Mouse (Mus musculus) left cerebral cortex, postnatal 25 days (tissue): Measurements from ENCODE around the gene Fam57b. TPM values are rescaled to one million over a fixed set of nuclear protein-coding genes. Genes with fewer than 3 reads are reported as not detected.
A peak's percentile ranks its signal among the peaks of the same experiment; 100 is the strongest.
"Not testable (repeated sequence)": the region's sequence is repeated elsewhere in the genome, so short reads cannot be mapped to it uniquely, and the experiment has no call there.

ENCODE experiments used
- DNase-seq, 2 experiments: peaks; one replicate each; pipeline ENCODE4 v3.0.0; 2022; ENCODE audit warnings: low spot score in 2 of 2, mixed read lengths in 1 of 2
- intact Hi-C: fragments of 180-260 bp; cut with DNase I; formaldehyde crosslinking; loops from one replicate; pipeline ENCODE4 v1.15.1; 2025
- total RNA-seq, 2 experiments: library from RNA; stranded (reverse); gene quantifications; 2 replicates each; pipeline ENCODE4 v1.2.3; 2021

The Fam57b gene
- total RNA-seq, 2 experiments from 2014 or later, result 84.6 to 91.9 TPM

DNA sequence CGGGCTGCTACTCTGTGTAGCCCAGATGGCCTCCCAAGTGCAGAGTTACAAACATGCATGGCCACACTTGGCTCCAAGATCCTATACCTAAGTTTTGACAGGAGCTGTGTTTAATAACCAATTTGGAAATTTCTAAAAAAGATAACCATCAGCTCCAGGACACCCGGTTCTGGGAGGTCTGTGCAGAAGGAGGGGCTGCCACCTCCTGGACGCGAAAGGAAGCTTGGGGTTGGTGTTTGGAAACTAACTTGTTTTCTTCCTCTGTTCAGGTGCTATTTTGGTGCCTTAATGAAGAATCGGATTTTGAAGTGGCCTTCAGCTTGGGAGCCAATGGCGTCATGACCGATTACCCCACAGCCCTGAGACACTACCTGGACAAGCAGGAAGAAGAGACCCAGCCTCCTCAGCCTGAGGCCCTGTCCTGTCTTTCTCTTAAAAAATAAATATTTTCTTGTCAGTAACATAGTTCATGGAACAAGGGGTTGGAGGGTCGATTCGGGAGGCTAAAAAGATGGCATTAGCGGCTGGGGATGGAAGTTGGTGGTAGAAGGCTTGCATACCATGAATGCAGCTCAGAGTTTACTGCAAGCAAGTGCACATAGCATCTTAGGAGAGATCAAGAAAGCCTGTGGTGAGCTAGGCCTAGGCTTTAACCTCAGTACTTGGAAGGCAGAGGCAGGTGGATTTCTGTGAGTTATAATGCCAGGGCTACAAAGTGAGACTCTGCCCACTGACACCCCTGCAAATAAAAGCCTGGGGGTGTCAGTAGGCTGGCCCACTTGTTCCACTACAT is 22.1 kb upstream of the Fam57b start:
- intact Hi-C loops, result loop anchor here (5.0 to 10.0 kb wide), 2 partner anchors 73 to 211 kb away; partner anchors contain the start of gene Eif3c

DNA sequence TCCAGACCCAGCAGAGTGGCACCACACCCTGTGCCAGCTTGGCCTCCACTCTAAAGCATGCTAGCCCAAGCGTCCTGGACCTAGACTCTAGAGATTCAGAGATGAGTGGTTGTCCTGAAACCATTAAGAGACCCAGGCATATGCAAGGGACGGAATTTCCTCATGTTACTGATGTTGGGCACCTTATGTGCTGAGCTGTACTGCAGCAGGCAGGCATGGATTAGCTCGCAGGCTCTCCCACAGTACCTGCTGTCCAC is 21.6 kb upstream of the Fam57b start:
- intact Hi-C loops, result loop anchor here (2.0 to 10.0 kb wide), 4 partner anchors 13 to 211 kb away; partner anchors contain the start of gene Eif3c
- DNase-seq, result no peak

More for the DNA sequence above, 22.1 kb upstream of the Fam57b start:
- DNase-seq, result no peak

DNA sequence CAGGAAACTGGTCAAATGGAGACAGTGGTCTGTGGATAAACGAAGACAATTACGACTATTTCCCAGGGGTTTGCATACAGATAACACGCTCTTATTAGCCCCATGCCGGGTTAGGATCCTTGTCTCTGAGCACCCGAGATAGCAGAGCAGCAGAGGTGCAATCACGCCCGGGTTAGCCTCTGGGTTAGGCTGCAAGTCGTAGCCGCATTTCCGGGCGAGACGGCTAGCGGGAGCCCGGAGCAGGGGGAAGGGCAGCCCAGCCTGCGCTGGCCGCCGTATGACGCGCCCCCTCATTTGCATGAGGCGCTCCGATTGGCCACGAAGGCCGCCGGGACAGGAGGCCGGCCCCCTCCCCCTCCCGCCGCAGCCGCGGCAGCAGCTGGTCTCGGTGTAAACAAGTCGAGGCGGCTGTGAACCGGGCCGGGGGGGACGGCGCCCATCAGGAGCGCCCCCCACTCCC is 20.8 kb upstream of the Fam57b start, which contains the start of gene Ypel3:
Ypel3 (plus strand) TSS at position 358 of the 460 bp plus-strand sequence.
- DNase-seq, result peak; percentile 95 to 97
- intact Hi-C loops, result loop anchor here (2.0 to 10.0 kb wide), 4 partner anchors 14 to 212 kb away; partner anchors contain the start of gene Eif3c

DNA sequence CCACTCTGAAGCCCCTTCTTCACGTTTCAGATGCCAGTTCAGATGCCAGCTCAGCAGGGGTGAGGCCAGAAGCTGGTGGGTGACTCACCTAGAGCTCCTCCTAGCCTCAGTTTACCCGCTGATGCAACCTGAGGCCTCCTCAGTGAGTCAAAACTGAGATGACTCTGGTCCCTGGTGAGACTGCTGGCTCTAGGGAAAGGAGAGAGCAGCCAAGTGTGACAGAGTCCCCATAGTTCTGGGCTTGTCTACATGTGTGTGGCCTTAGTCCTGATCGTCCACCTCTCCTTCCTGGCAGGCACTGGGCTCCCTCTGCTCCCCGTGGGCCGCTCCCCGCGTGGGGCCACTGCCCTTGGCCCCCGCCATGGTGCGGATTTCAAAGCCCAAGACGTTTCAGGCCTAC is 20.0 kb upstream of the Fam57b start:
- no peak for DNase-seq
- intact Hi-C loops, result loop anchor here (2.0 to 10.0 kb wide), 4 partner anchors 15 to 213 kb away; partner anchors contain the start of gene Eif3c

DNA sequence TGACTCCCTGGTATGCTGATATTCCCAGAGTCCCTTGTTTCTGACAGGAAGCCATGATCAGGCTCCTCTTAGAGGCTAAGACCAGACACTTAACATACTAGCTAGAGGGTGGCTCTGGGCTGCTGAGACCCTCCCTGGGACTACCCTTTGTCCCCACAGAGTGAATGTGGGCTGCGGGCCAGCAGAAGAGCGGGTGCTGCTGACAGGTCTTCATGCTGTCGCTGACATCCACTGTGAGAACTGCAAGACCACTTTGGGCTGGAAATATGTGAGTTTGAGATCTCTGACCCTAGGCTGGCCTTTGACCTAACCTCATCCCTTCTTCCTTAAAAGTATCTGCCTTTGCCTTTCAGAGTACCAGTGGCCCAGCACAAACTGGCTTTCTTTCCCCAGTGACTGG is 19.3 kb upstream of the Fam57b start:
- intact Hi-C loops, result loop anchor here (5.0 to 10.0 kb wide), 2 partner anchors 76 to 213 kb away; partner anchors contain the start of gene Eif3c

DNA sequence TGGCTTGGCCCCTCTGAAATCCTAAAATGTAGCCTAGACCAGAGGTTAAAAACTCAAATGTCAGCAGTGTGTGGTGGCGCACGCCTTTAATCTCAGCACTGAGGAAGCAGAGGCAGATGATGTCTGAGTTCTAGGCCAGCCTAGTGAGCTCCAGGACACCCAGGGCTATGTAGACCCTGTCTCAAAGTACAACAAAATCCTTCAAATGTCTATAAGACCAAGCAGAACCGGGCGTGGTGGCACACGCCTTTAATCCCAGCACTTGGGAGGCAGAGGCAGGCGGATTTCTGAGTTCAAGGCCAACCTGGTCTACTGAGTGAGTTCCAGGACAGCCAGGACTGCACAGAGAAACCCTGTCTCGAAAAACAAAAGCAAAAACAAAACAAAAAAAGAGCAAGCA is 18.4 kb upstream of the Fam57b start:
- not testable (repeated sequence) for DNase-seq
- intact Hi-C loops, result loop anchor here (5.0 to 10.0 kb wide), 2 partner anchors 77 to 214 kb away; partner anchors contain the start of gene Eif3c

More for the DNA sequence above, 19.3 kb upstream of the Fam57b start:
- no peak for DNase-seq

DNA sequence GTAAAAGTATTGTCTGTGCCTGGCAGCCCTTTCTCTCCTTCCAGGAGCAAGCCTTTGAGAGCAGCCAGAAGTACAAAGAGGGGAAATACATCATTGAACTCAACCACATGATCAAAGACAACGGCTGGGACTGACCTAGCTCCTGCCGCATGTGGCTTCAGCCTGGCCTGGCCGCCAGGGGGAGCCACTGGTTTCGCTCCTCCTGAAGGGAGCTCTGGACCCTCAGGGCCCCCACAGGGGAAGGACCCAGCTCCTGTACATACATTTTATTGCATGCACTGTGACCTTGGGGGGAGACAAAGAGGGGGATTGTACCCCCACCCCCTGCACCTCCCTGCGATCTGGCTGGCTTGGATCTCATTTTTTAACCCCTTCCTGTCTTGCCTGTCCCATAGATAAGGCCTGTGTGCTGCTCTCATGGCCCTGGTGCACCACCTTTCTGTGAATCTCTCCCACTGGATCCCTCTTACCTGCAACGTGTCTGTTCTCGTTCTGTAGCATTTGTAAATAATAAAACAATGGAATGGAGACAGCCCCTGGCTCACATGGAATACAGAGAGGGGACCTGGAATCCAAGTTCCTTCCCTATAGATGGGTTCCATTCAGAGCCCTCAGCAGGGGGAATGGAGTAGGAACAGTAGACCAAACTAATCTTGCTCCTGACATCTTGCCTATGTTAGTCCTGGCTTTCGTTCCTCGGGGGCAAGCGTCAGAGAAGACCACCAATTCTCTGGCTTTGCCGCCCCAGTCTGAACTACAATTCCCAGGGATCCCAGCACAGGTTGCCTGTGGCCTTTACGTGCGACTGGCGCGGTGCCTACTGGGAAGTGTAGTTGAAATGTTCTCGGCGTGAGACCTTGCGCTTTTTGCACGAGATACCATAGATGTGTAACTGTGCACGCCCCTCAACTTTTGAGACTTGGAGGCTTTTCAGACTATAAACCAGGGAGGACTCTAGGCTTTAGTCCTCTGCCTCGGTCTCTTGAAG is 17.2 kb upstream of the Fam57b start:
- DNase-seq, result peak; percentile 86 to 90
- intact Hi-C loops, result loop anchor here (5.0 to 10.0 kb wide), 2 partner anchors 78 to 215 kb away; partner anchors contain the start of gene Eif3c

DNA sequence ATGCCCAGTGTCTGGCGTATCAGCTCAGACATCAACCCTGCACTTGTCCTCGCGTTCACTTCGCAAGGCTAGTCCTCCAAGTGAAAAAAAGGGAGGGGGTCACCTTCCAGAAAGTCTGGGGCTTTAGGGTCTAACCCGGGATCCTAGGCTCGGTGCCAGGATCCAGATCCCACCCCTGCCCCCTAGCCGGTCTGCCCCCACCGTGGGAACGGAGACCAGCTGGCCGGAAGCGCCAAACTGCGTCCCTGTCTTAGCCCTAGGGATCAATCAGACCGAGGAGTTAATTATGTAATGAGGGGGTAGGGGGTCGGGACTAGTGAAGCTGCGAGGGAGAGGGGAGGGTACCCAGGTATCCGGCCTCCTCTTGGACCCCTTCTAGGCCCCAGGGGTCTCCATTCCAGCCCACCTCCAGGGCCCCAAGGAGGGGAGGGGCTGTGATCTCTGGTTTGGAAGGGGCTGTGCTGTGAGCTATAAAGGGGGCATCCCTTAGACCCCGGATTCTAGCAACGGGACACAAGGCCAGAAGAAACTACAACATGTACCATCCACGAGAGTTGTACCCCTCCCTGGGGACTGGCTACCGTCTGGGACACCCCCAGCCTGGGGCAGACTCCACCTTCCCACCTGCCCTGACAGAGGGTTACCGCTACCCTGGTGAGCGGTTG is 16.4 kb upstream of the Fam57b start, which contains the start of gene Tbx6:
Tbx6 (plus strand) TSS at position 513 of the 665 bp plus-strand sequence.
- intact Hi-C loops, result no loop called here
- no peak for DNase-seq

DNA sequence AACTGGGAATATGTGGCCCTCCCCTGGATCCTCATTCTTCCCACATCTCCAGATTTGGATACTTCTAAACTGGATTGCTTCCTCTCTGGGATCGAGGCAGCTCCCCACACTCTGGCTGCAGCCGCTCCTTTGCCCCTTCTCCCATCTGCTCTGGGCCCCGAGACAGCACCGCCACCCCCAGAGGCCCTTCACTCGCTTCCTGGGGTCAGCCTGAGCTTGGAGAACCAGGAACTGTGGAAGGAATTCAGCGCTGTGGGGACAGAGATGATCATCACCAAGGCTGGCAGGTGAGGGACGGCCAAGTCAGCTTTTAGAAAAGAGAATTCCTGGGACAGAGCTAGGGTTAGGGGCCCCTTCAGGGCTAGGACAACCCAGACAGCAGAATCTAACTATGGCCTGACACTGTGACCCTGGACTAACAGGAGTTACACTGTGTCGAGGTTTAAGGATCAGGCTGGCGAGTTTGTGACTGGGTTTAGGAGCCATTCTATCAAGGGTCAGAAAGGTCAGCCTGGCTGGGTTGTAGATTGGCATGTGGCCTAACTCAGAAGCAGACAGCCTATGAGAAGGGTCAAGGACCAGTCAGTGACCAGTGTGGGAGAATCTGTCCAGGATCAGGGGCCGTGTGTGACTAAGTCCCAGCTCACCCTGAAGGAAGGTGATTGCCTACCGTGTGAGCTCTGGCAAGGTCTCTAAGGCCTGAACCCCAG is 15.7 kb upstream of the Fam57b start:
- intact Hi-C loops, result no loop called here
- DNase-seq, result no peak

DNA sequence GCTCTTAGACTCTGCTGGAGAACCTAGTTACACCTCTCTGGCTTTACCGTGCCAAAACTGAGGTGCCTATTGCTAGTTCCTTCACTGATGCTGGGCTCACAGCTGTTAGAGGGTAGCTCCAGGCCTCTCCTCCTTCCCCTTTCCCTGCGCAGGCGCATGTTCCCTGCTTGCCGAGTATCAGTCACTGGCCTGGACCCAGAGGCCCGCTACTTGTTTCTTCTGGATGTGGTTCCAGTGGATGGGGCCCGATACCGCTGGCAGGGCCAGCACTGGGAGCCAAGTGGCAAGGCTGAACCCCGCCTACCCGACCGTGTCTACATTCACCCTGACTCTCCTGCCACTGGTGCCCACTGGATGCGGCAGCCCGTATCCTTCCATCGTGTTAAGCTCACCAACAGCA is 14.8 kb upstream of the Fam57b start:
- DNase-seq, result no peak
- intact Hi-C loops, result no loop called here

DNA sequence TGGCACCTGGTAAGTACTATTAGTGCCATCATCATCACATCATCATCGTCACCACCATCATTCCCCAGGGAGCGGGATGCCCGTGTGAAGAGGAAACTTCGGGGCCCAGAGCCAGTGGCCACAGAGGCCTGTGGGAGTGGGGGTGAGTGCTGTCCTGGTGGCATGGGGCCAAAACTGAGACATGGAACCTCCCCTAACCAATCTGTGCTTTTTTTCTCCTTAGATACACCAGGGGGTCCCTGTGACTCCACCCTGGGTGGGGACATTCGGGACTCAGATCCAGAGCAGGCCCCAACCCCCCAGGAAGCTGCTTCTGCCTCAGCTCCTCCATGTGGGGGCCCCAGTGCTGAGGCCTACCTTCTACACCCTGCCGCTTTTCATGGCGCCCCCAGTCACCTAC is 13.0 kb upstream of the Fam57b start:
- no peak for DNase-seq
- intact Hi-C loops, result no loop called here

DNA sequence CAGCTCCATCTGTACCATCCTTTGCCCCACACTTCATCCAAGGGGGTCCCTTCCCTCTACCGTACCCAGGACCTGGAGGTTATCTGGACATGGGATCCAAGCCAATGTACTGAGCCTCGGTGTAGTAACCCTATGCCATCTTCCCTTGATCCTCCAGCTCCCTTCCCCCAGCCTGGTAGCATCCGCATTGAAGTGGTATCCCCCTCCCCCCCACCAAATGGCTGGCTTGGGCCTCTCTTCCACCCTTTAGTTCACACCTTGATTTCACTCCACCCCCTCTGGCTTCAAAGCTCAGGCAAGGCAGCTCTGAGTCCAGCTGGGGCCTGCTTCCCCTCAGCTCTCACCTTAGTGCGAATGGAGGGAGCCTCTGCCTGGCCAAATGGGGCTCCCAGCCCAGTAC is 12.4 kb upstream of the Fam57b start:
- intact Hi-C loops, result no loop called here
- no peak for DNase-seq

DNA sequence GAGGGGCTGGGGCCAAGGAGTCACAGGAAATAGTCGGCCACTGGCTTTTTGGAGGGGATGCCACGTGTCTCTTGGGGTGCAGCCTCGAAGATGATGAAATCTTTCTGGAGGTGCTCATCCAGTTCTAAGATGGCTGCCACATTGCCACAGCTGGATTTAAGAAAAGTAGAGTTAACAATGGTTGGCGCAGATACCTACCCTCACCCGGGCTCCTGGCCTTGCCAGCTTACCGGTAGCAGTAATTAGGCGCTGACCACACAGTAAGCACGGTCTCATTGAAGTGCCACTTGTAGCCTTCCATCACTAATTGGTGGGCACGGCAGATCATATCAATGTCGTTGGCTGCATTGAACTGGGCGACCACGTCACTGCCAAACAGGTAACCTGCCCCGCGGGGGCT is 11.3 kb upstream of the Fam57b start:
- no peak for DNase-seq
- intact Hi-C loops, result no loop called here

DNA sequence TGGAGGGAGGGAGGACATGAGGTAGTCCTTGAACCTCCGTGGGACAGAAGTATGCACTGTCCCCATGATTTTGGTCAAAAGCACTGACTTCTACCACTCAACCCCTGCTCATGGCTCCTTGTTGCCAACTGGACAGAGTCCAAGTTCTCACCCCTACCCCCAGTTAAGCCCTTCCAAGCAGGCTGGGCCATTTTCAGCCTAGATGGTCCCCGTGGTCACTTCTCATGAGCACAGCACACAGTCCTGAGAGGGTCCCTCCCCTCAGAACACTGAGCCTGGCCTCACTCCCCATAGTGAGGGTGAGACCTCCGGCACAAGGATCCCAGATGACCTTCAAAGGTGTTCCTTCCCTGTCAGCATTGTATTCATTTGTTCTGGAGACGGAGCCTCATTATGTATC is 8.3 kb upstream of the Fam57b start:
- intact Hi-C loops, result no loop called here
- no peak for DNase-seq

DNA sequence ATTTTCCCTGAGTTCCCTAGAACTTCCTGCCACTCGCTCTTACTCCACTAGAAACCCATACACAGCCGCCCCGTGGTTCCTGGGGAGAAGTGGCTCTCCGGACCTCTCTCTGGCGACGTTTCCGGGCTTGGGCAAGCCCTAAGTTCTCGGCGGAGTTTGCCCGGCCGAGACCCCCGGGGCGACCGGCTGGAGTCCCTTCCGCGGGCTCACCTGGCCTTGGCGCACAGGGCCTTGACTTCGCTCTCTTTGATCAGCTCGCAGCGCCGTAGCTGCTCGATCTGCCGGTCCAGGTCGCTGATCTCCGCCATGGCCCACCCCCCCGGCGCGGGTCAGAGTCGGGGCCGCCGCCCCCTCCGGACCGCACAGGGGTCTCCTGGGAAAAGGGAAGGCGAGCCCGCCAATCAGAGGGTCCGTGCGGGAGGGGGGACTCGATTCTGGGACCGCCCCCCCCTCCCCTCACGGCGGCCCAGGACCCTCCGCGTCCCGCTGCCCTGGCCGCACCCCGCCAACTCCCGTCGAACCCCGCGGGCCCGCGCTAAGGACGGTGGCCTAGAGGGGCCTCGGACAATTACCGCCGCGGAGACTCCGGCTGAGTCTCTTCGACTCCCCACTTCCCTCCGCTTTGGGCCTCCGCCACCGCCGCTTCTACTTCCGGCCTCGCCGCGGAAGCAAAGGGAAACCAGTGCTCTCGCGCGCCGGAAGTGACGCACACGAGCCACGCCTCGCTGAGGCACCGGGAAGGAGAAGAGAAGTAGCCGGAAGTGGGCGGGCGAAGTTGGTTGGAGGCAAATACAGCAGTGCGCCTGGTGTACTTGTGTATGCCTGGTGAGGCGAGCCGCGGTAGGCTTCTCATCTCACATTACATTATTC is 5.4 kb upstream of the Fam57b start, which contains the start of gene Ppp4c:
Ppp4c (minus strand) TSS at position 646 of the 870 bp plus-strand sequence.
- DNase-seq, result peak; percentile 97 to 98
- intact Hi-C loops, result no loop called here

DNA sequence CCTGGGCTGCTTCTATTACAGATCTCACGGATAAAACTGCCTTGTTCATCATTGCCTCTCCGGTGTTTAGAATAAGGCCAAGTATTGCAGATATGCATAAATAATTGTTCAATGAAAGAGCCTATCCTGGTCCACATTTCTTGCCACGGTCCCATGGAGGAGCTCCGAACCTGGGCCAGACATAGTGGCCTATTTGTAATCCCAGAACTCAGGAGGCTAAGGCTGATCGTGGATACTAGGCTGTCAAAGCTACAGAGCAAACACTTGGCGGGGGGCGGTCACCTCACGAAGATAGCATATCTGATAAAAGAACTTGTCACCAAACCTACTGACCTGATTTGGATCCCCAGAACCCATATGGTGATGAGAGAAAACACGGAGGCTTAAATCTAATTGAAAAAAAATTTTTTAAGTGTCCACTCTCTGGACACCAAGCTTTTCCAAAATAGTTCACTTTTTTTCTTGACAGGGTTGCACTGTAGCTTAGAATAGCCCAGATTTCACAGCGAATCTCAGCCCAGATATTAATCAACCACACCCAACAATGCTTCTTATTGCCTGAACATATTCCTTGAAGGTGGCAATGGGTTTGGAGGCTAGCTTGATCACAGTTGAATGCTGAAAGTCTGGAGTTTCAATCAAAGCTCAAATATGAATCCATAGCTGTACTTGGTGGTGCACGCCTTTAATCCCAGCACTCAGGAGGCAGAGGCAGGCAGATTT is 4.6 kb upstream of the Fam57b start:
- no peak for DNase-seq
- intact Hi-C loops, result no loop called here
